Mouse (Mus musculus) limb, embryonic 13.5 days (tissue): ENCODE measurements around the gene Tnfrsf14. TPM values are rescaled to one million over a fixed set of nuclear protein-coding genes. Genes with fewer than 3 reads are reported as not detected.

Experiments used
- ATAC-seq: fragments of 200-750 bp; cut with Nextera tagmentation; 2 replicates; pipeline ENCODE4 v1.8.0; 2017; ENCODE audit warnings: low read depth, moderate number of reproducible peaks, moderate TSS enrichment; ENCODE audit not compliant: low FRiP score
- H3K27ac ChIP-seq: fragments of 300-500 bp; sonication (generic); 2 replicates; pipeline ENCODE4 v1.5.1; 2015; ENCODE audit warnings: inconsistent platforms, mild to moderate bottlenecking, moderate library complexity
- H3K27me3 ChIP-seq: fragments of 300-500 bp; sonication (generic); 2 replicates; pipeline ENCODE4 v1.6.1; 2015; ENCODE audit warnings: mild to moderate bottlenecking, inconsistent platforms
- H3K36me3 ChIP-seq: fragments of 300-500 bp; sonication (generic); 2 replicates; pipeline ENCODE4 v1.6.1; 2015; ENCODE audit warnings: inconsistent platforms, mild to moderate bottlenecking, moderate library complexity
- H3K4me1 ChIP-seq: fragments of 300-500 bp; sonication (generic); 2 replicates; pipeline ENCODE4 v1.6.1; 2015; ENCODE audit warnings: inconsistent platforms
- H3K4me2 ChIP-seq: fragments of 300-500 bp; sonication (generic); replicated peaks from 2 replicates; pipeline ENCODE4 v1.6.1; 2015; ENCODE audit warnings: inconsistent platforms, mild to moderate bottlenecking, moderate library complexity
- H3K4me3 ChIP-seq: fragments of 300-500 bp; sonication (generic); 2 replicates; pipeline ENCODE4 v1.5.1; 2015; ENCODE audit warnings: moderate library complexity, mild to moderate bottlenecking, inconsistent platforms
- H3K9ac ChIP-seq: fragments of 300-500 bp; sonication (generic); 2 replicates; pipeline ENCODE4 v1.6.1; 2015; ENCODE audit warnings: mild to moderate bottlenecking, inconsistent platforms
- H3K9me3 ChIP-seq: fragments of 300-500 bp; sonication (generic); 2 replicates; pipeline ENCODE4 v1.6.1; 2016; ENCODE audit warnings: inconsistent platforms
- WGBS: fragments of 180-500 bp; shearing (Covaris S2); methylation state at CpG from one replicate; pipeline ENCODE4 v1.1.7; 2015; 5-methylcytosine and 5-hydroxymethylcytosine counted together
- polyA plus RNA-seq: library from polyadenylated mRNA; unstranded; fragments of >200 nt; fragmentation: Nextera tagmentation; extraction: Ambion mirVana; gene quantifications from 2 replicates; pipeline ENCODE4 v1.2.1, GENCODE M21; 2015

Gene Tnfrsf14
- polyA plus RNA-seq, 1 experiment from 2014 or later, result 1.2 TPM

GRCm38 (mm10) chr4:154946319-154946718, 18.0 kb upstream of the Tnfrsf14 start:
- Histone ChIP-seq H3K4me1 (peaks cover 15% of the 10 kb centered on the region; the same call in 1 of the 2 replicates), H3K4me2 (peak overlapping the region; percentile 66), H3K9me3 (no peaks in the 10 kb centered on the region), H3K9ac (0 out of 2 replicates have a peak overlapping the region, but pooled peaks have one; percentile 26), H3K36me3 (no peaks in the 10 kb centered on the region), H3K4me3 (peak overlapping the region; percentile 35), H3K27ac (no peak overlapping the region), H3K27me3 (peaks cover 33% of the 10 kb centered on the region)
- 3% methylated on average over 8 of the region's 8 CpGs for WGBS
- ATAC-seq, result peak; percentile 88

- peaks cover 15% of the 10 kb centered on the region; the same call in 1 of the 2 replicates for H3K4me1 ChIP-seq
- 20% methylated on average over 2 of the region's 2 CpGs for WGBS
- ATAC-seq, result peak; percentile 48; the same call in 1 of the 2 replicates
Observed at GRCm38 (mm10) chr4:154944121-154944590, 15.8 kb upstream of the Tnfrsf14 start.

GRCm38 (mm10) chr4:154943323-154944039, 15.1 kb upstream of the Tnfrsf14 start:
- no peaks in the 10 kb centered on the region for H3K9me3 ChIP-seq
- no peak overlapping the region for H3K4me2 ChIP-seq
- no peak overlapping the region for H3K9ac ChIP-seq
- H3K36me3 ChIP-seq, result no peaks in the 10 kb centered on the region
- WGBS, result 88% methylated on average over 6 of the region's 6 CpGs
- no peak for ATAC-seq
- H3K4me3 ChIP-seq, result no peak overlapping the region
- H3K27ac ChIP-seq, result no peak overlapping the region
- peaks cover 5% of the 10 kb centered on the region for H3K27me3 ChIP-seq
- peaks cover 10% of the 10 kb centered on the region; the same call in 1 of the 2 replicates for H3K4me1 ChIP-seq

More at GRCm38 (mm10) chr4:154944121-154944590, 15.8 kb upstream of the Tnfrsf14 start:
- Histone ChIP-seq H3K4me3 (no peak overlapping the region), H3K27me3 (peaks cover 12% of the 10 kb centered on the region), H3K27ac (no peak overlapping the region), H3K9ac (no peak overlapping the region), H3K36me3 (no peaks in the 10 kb centered on the region), H3K4me2 (no peak overlapping the region), H3K9me3 (no peaks in the 10 kb centered on the region)

DNA sequence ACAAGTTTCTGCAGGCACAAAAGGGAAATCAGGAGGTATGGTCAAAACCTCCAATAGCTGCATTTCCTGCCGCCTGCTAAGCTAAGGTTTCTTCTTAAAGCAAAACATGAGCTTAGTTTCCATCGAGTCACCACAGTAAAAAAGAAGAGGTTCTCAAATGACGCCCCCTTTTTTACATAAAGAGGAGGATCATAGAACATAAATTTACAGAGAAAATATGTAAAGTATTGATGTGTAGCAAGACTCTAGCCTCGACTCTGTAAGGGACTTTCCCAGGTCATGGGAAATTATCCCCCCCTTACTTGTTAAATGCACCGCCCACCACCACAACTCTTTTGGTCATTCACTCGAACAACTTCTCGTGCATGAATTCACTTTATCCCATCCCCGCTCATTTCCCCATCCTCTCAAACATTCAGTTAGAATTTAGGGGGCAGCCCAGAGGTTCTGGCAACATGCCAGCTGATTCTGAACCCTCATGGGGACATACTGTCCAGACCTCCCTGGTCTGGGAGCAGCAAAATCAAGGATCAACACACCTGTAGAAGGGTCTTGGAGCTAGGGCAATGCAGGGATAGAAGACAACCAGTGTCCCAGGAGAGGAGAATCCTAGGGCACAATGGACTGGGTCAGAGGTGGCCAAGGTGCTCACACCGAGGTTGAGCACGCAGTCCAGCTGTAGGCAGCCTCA, 14.4 kb upstream of the Tnfrsf14 start:
- Histone ChIP-seq H3K4me1 (peaks cover 9% of the 10 kb centered on the region; the same call in 1 of the 2 replicates), H3K36me3 (no peaks in the 10 kb centered on the region), H3K27me3 (no peaks in the 10 kb centered on the region), H3K4me2 (no peak overlapping the region), H3K27ac (no peak overlapping the region), H3K9ac (no peak overlapping the region), H3K4me3 (no peak overlapping the region), H3K9me3 (no peaks in the 10 kb centered on the region)
- 77% methylated on average over 10 of the region's 10 CpGs for WGBS
- ATAC-seq, result no peak

DNA sequence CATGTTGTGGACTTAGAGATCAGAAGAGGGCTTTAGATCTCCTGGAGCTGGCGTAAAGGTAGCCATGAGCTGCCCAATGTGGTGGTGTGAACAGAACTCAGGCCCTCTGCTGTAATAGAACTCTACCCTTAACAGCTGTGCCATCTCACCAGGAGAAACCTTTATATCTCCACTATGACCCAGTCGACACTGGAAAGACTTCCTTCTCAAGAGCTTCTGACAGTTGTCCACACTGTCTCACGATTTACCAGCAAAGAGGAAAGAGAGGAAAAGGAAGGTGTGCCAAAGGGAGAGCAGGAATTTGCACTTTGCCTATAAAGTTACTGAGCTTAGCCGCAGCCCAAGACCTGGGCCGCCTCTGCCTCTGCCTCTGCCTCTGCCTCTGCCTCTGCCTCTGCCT, 13.5 kb upstream of the Tnfrsf14 start:
- Histone ChIP-seq H3K4me2 (no peak overlapping the region), H3K27ac (no peak overlapping the region), H3K9ac (no peak overlapping the region), H3K36me3 (no peaks in the 10 kb centered on the region), H3K27me3 (no peaks in the 10 kb centered on the region), H3K4me1 (peaks cover 9% of the 10 kb centered on the region; the same call in 1 of the 2 replicates), H3K9me3 (no peaks in the 10 kb centered on the region), H3K4me3 (no peak overlapping the region)
- WGBS, result 96% methylated on average over 5 of the region's 5 CpGs
- ATAC-seq, result no peak

DNA sequence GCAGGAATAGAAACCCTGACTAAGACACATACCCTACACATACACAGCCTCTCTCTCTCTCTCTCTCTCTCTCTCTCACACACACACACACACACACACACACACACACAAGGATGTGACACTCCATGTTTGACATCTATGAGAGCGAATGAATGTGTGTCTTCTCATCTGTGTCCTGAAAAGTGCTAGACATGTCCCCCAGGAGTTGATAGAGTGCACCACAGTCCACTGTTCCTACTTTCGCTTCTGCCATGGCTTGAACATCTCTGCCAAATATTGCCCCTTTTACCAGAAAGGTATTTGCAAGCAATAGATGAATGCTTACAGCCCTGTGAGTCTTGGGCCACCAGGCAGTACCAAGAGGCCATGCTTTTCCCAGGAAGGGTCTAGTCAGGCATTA, 11.8 kb upstream of the Tnfrsf14 start:
- Histone ChIP-seq H3K9ac (no peak overlapping the region), H3K4me3 (no peak overlapping the region), H3K36me3 (no peaks in the 10 kb centered on the region), H3K9me3 (no peaks in the 10 kb centered on the region), H3K27ac (no peak overlapping the region), H3K27me3 (0 out of 2 replicates have a peak, but pooled peaks cover 4% of the 10 kb centered on the region), H3K4me2 (no peak overlapping the region), H3K4me1 (no peaks in the 10 kb centered on the region)
- ATAC-seq, result no peak
- whole genome bisulfite sequencing, result 87% methylated on average over 2 of the region's 2 CpGs

DNA sequence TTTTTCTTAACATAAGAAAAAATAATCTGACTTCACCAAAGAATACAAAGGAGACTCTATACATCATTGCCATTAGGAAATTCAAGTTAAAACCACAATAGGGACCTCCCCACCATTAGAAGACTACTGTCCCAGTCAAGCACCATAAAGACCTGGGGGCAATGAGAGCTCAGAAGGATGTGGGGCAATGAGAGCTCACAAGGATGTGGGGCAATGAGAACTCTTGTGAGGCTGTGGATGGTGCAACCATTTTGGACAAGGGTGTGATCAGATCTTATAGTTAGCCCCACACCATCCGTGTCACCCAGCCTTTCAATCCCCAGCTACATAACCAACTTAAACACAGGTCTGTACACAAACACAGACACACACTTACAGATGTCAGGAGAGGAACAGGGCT, 9.4 kb upstream of the Tnfrsf14 start:
- WGBS, result 87% methylated on average over 1 of the region's 1 CpGs
- no peaks in the 10 kb centered on the region for H3K9me3 ChIP-seq
- no peaks in the 10 kb centered on the region for H3K36me3 ChIP-seq
- H3K4me1 ChIP-seq, result no peaks in the 10 kb centered on the region
- no peak overlapping the region for H3K27ac ChIP-seq
- H3K27me3 ChIP-seq, result 0 out of 2 replicates have a peak, but pooled peaks cover 4% of the 10 kb centered on the region
- no peak overlapping the region for H3K9ac ChIP-seq
- no peak overlapping the region for H3K4me2 ChIP-seq
- ATAC-seq, result no peak
- no peak overlapping the region for H3K4me3 ChIP-seq

GRCm38 (mm10) chr4:154936542-154937255, 8.3 kb upstream of the Tnfrsf14 start:
- no peak for ATAC-seq
- 61% methylated on average over 8 of the region's 8 CpGs for WGBS
- H3K9ac ChIP-seq, result no peak overlapping the region
- no peak overlapping the region for H3K4me2 ChIP-seq
- H3K9me3 ChIP-seq, result no peaks in the 10 kb centered on the region
- H3K4me1 ChIP-seq, result no peaks in the 10 kb centered on the region
- no peak overlapping the region for H3K27ac ChIP-seq
- H3K36me3 ChIP-seq, result no peaks in the 10 kb centered on the region
- H3K4me3 ChIP-seq, result no peak overlapping the region
- 0 out of 2 replicates have a peak, but pooled peaks cover 4% of the 10 kb centered on the region for H3K27me3 ChIP-seq

DNA sequence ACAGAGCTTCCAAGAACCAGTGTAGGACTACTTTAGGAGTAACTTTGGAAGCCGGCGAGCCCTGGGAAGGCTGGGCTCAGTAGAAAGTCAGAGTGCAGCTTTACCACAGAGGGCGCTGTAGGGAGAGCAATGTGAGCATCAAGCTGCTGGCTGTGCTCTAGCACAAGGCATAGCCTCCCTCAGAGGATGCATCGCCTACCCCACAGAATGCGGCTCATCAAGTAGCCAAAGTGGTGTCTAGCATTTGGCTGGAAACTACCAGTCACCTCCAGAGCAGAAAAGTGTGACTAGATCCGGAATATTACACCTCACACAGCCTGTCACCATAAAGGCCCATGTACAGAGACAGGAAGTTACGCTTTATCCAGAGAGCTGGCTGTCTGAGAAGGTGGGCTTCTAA, 7.4 kb upstream of the Tnfrsf14 start:
- no peak for ATAC-seq
- no peak overlapping the region for H3K4me2 ChIP-seq
- H3K9me3 ChIP-seq, result no peaks in the 10 kb centered on the region
- 71% methylated on average over 7 of the region's 7 CpGs for WGBS
- no peak overlapping the region for H3K9ac ChIP-seq
- no peak overlapping the region for H3K27ac ChIP-seq
- no peaks in the 10 kb centered on the region for H3K36me3 ChIP-seq
- no peaks in the 10 kb centered on the region for H3K4me1 ChIP-seq
- no peak overlapping the region for H3K4me3 ChIP-seq
- 0 out of 2 replicates have a peak, but pooled peaks cover 4% of the 10 kb centered on the region for H3K27me3 ChIP-seq

GRCm38 (mm10) chr4:154934800-154935199, 6.4 kb upstream of the Tnfrsf14 start:
- H3K27ac ChIP-seq, result no peak overlapping the region
- H3K36me3 ChIP-seq, result no peaks in the 10 kb centered on the region
- H3K4me2 ChIP-seq, result no peak overlapping the region
- H3K9ac ChIP-seq, result no peak overlapping the region
- WGBS, result 85% methylated on average over 2 of the region's 2 CpGs
- no peak overlapping the region for H3K4me3 ChIP-seq
- 0 out of 2 replicates have a peak, but pooled peaks cover 4% of the 10 kb centered on the region for H3K27me3 ChIP-seq
- no peaks in the 10 kb centered on the region for H3K9me3 ChIP-seq
- H3K4me1 ChIP-seq, result no peaks in the 10 kb centered on the region
- ATAC-seq, result no peak

DNA sequence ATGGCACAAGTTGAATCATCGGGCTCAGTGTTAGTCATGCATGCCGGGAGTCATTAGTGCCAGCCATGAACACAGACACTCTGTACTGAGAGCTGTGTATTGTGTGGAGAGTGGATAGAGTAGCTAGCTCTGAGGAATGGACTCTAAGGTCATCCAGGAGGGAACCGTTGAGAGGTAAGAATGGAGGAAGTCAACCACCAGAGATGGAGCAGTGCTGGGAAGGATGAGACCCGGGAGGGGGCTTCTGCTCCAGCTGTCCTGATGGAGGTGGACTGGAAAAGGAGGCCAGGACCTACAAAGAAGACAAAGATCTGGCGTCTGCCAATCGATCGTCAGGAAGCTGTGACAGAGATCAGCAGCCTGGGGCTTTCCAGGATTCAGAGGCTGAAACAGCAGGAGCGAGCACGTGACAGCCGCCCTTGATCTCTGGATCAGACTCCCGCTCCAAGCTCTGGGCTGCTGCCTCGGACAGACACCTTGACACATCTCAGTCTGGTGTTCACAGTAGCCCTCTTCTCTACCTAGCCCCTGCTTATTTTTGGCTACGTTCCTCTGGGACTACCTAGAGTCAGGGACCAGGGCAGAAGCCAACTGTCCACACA, 5.0 kb upstream of the Tnfrsf14 start:
- WGBS, result 61% methylated on average over 13 of the region's 13 CpGs
- peaks cover 3% of the 10 kb centered on the region for H3K4me1 ChIP-seq
- no peak for ATAC-seq
- H3K9ac ChIP-seq, result no peak overlapping the region
- H3K36me3 ChIP-seq, result no peaks in the 10 kb centered on the region
- H3K27ac ChIP-seq, result no peak overlapping the region
- no peak overlapping the region for H3K4me2 ChIP-seq
- H3K27me3 ChIP-seq, result 0 out of 2 replicates have a peak, but pooled peaks cover 4% of the 10 kb centered on the region
- H3K9me3 ChIP-seq, result no peaks in the 10 kb centered on the region
- H3K4me3 ChIP-seq, result no peak overlapping the region
